Mouse (Mus musculus) liver, embryonic 12.5 days (tissue): ENCODE measurements around the gene Ntn1. TPM values are rescaled to one million over a fixed set of nuclear protein-coding genes. Genes with fewer than 3 reads are reported as not detected.

ENCODE experiments used
- ATAC-seq: fragments of 200-750 bp; cut with Nextera tagmentation; 2 replicates; pipeline ENCODE4 v1.8.0; 2017; ENCODE audit warnings: moderate number of reproducible peaks, mild to moderate bottlenecking, moderate library complexity
- H3K27ac ChIP-seq: fragments of 300-500 bp; sonication (generic); 2 replicates; pipeline ENCODE4 v1.5.1; 2016; ENCODE audit warnings: mild to moderate bottlenecking
- H3K27me3 ChIP-seq: fragments of 300-500 bp; sonication (generic); replicated peaks from 2 replicates; pipeline ENCODE4 v1.6.1; 2016; ENCODE audit warnings: mild to moderate bottlenecking, moderate library complexity
- H3K36me3 ChIP-seq: fragments of 300-500 bp; sonication (generic); 2 replicates; pipeline ENCODE4 v1.6.1; 2016; ENCODE audit warnings: mild to moderate bottlenecking, moderate library complexity
- H3K4me1 ChIP-seq: fragments of 300-500 bp; sonication (generic); 2 replicates; pipeline ENCODE4 v1.6.1; 2016
- H3K4me2 ChIP-seq: fragments of 300-500 bp; sonication (generic); 2 replicates; pipeline ENCODE4 v1.6.1; 2016; ENCODE audit warnings: mild to moderate bottlenecking, moderate library complexity
- H3K4me3 ChIP-seq: fragments of 300-500 bp; sonication (generic); 2 replicates; pipeline ENCODE4 v1.5.1; 2016; ENCODE audit warnings: mild to moderate bottlenecking, moderate library complexity
- H3K9ac ChIP-seq: fragments of 300-500 bp; sonication (generic); 2 replicates; pipeline ENCODE4 v1.6.1; 2016; ENCODE audit warnings: mild to moderate bottlenecking, moderate library complexity
- H3K9me3 ChIP-seq: fragments of 300-500 bp; sonication (generic); replicated peaks from 2 replicates; pipeline ENCODE4 v1.6.1; 2016; ENCODE audit warnings: mild to moderate bottlenecking, moderate library complexity
- WGBS: fragments of 180-500 bp; shearing (Covaris S2); methylation state at CpG from one replicate; pipeline ENCODE4 v1.1.7; 2016; ENCODE audit not compliant: insufficient replicate concordance; 5-methylcytosine and 5-hydroxymethylcytosine counted together
- polyA plus RNA-seq: library from polyadenylated mRNA; unstranded; fragments of >200 nt; fragmentation: Nextera tagmentation; extraction: Ambion mirVana; gene quantifications from 2 replicates; pipeline ENCODE4 v1.2.1, GENCODE M21; 2016

The Ntn1 gene
- polyA plus RNA-seq, 1 experiment from 2014 or later: 0.57 TPM

- 75% methylated on average over 5 of the region's 5 CpGs for WGBS
- Histone ChIP-seq H3K27ac (no peak overlapping the region), H3K4me1 (no peaks in the 10 kb centered on the region)
Measured at GRCm38 (mm10) chr11:68244992-68245261, 155.7 kb downstream of the Ntn1 start.

GRCm38 (mm10) chr11:68244254-68244991 lies 156.2 kb downstream of the Ntn1 start:
- Histone ChIP-seq H3K27me3 (0 out of 2 replicates have a peak, but pooled peaks cover 3% of the 10 kb centered on the region), H3K27ac (no peak overlapping the region), H3K4me1 (no peaks in the 10 kb centered on the region), H3K36me3 (no peaks in the 10 kb centered on the region), H3K4me2 (no peak overlapping the region), H3K9me3 (no peaks in the 10 kb centered on the region), H3K4me3 (no peak overlapping the region), H3K9ac (no peak overlapping the region)
- 64% methylated on average over 16 of the region's 16 CpGs for WGBS
- ATAC-seq: no peak

More at GRCm38 (mm10) chr11:68244992-68245261, 155.7 kb downstream of the Ntn1 start:
- Histone ChIP-seq H3K9ac (no peak overlapping the region), H3K36me3 (no peaks in the 10 kb centered on the region), H3K4me3 (no peak overlapping the region), H3K4me2 (no peak overlapping the region), H3K9me3 (no peaks in the 10 kb centered on the region), H3K27me3 (0 out of 2 replicates have a peak, but pooled peaks cover 3% of the 10 kb centered on the region)
- no peak for ATAC-seq

GRCm38 (mm10) chr11:68239756-68240155 lies 160.9 kb downstream of the Ntn1 start:
- Histone ChIP-seq H3K27ac (no peak overlapping the region), H3K36me3 (no peaks in the 10 kb centered on the region), H3K4me2 (no peak overlapping the region), H3K9ac (no peak overlapping the region), H3K4me1 (no peaks in the 10 kb centered on the region), H3K9me3 (no peaks in the 10 kb centered on the region), H3K4me3 (no peak overlapping the region), H3K27me3 (no peaks in the 10 kb centered on the region)
- ATAC-seq: no peak
- 41% methylated on average over 5 of the region's 5 CpGs for WGBS

- no peak overlapping the region for H3K27ac ChIP-seq
- H3K4me3 ChIP-seq: no peak overlapping the region
- no peak overlapping the region for H3K9ac ChIP-seq
- H3K9me3 ChIP-seq: no peaks in the 10 kb centered on the region
- WGBS: 65% methylated on average over 9 of the region's 9 CpGs
- no peak for ATAC-seq
- no peaks in the 10 kb centered on the region for H3K27me3 ChIP-seq
- no peak overlapping the region for H3K4me2 ChIP-seq
- H3K4me1 ChIP-seq: no peaks in the 10 kb centered on the region
- no peaks in the 10 kb centered on the region for H3K36me3 ChIP-seq
Measured at GRCm38 (mm10) chr11:68233469-68233965, 167.1 kb downstream of the Ntn1 start.

GRCm38 (mm10) chr11:68231558-68231957 lies 169.1 kb downstream of the Ntn1 start:
- WGBS: 80% methylated on average over 5 of the region's 5 CpGs
- no peak overlapping the region for H3K27ac ChIP-seq

GRCm38 (mm10) chr11:68228941-68229665 lies 171.5 kb downstream of the Ntn1 start:
- Histone ChIP-seq H3K4me1 (no peaks in the 10 kb centered on the region), H3K9me3 (no peaks in the 10 kb centered on the region), H3K27me3 (0 out of 2 replicates have a peak, but pooled peaks cover 3% of the 10 kb centered on the region), H3K4me2 (no peak overlapping the region), H3K36me3 (no peaks in the 10 kb centered on the region), H3K27ac (no peak overlapping the region), H3K4me3 (no peak overlapping the region), H3K9ac (no peak overlapping the region)
- ATAC-seq: no peak
- WGBS: 65% methylated on average over 18 of the region's 18 CpGs

More at GRCm38 (mm10) chr11:68231558-68231957, 169.1 kb downstream of the Ntn1 start:
- Histone ChIP-seq H3K9me3 (no peaks in the 10 kb centered on the region), H3K9ac (no peak overlapping the region), H3K27me3 (0 out of 2 replicates have a peak, but pooled peaks cover 3% of the 10 kb centered on the region), H3K4me2 (no peak overlapping the region), H3K36me3 (no peaks in the 10 kb centered on the region), H3K4me1 (no peaks in the 10 kb centered on the region), H3K4me3 (no peak overlapping the region)
- no peak for ATAC-seq

- H3K9ac ChIP-seq: no peak overlapping the region
- no peaks in the 10 kb centered on the region for H3K9me3 ChIP-seq
- no peak overlapping the region for H3K27ac ChIP-seq
- no peak overlapping the region for H3K4me2 ChIP-seq
- WGBS: 72% methylated on average over 6 of the region's 6 CpGs
- no peaks in the 10 kb centered on the region for H3K36me3 ChIP-seq
- H3K27me3 ChIP-seq: 0 out of 2 replicates have a peak, but pooled peaks cover 3% of the 10 kb centered on the region
- H3K4me3 ChIP-seq: no peak overlapping the region
- H3K4me1 ChIP-seq: no peaks in the 10 kb centered on the region
- ATAC-seq: no peak
Measured at GRCm38 (mm10) chr11:68227837-68228236, 172.8 kb downstream of the Ntn1 start.

GRCm38 (mm10) chr11:68226654-68227057 lies 174.0 kb downstream of the Ntn1 start:
- ATAC-seq: no peak
- Histone ChIP-seq H3K4me2 (no peak overlapping the region), H3K4me3 (no peak overlapping the region), H3K36me3 (no peaks in the 10 kb centered on the region), H3K4me1 (no peaks in the 10 kb centered on the region), H3K9ac (no peak overlapping the region), H3K27me3 (0 out of 2 replicates have a peak, but pooled peaks cover 3% of the 10 kb centered on the region), H3K9me3 (no peaks in the 10 kb centered on the region), H3K27ac (no peak overlapping the region)
- 69% methylated on average over 5 of the region's 5 CpGs for WGBS

- Histone ChIP-seq H3K36me3 (no peaks in the 10 kb centered on the region), H3K9ac (no peak overlapping the region), H3K4me1 (no peaks in the 10 kb centered on the region), H3K9me3 (no peaks in the 10 kb centered on the region), H3K27me3 (peaks cover 6% of the 10 kb centered on the region; the same call in 1 of the 2 replicates), H3K4me2 (no peak overlapping the region), H3K27ac (no peak overlapping the region), H3K4me3 (no peak overlapping the region)
- 37% methylated on average over 13 of the region's 13 CpGs for WGBS
- no peak for ATAC-seq
Measured at GRCm38 (mm10) chr11:68223143-68223542, 177.5 kb downstream of the Ntn1 start.

- H3K36me3 ChIP-seq: no peaks in the 10 kb centered on the region
- no peaks in the 10 kb centered on the region for H3K4me1 ChIP-seq
- no peak overlapping the region for H3K27ac ChIP-seq
- H3K4me2 ChIP-seq: no peak overlapping the region
- no peak overlapping the region for H3K4me3 ChIP-seq
- peaks cover 6% of the 10 kb centered on the region; the same call in 1 of the 2 replicates for H3K27me3 ChIP-seq
- no peak for ATAC-seq
- H3K9ac ChIP-seq: no peak overlapping the region
- 68% methylated on average over 7 of the region's 7 CpGs for WGBS
- H3K9me3 ChIP-seq: no peaks in the 10 kb centered on the region
Measured at GRCm38 (mm10) chr11:68222209-68222608, 178.4 kb downstream of the Ntn1 start.

- no peak overlapping the region for H3K4me2 ChIP-seq
- 57% methylated on average over 4 of the region's 4 CpGs for WGBS
- H3K27me3 ChIP-seq: peaks cover 6% of the 10 kb centered on the region; the same call in 1 of the 2 replicates
- H3K9me3 ChIP-seq: no peaks in the 10 kb centered on the region
- no peak for ATAC-seq
- no peak overlapping the region for H3K4me3 ChIP-seq
- no peaks in the 10 kb centered on the region for H3K36me3 ChIP-seq
- no peaks in the 10 kb centered on the region for H3K4me1 ChIP-seq
- H3K9ac ChIP-seq: no peak overlapping the region
- H3K27ac ChIP-seq: no peak overlapping the region
Measured at GRCm38 (mm10) chr11:68220733-68221132, 179.9 kb downstream of the Ntn1 start.

GRCm38 (mm10) chr11:68216041-68216440 lies 184.6 kb downstream of the Ntn1 start:
- Histone ChIP-seq H3K9me3 (no peaks in the 10 kb centered on the region), H3K9ac (no peak overlapping the region), H3K4me3 (no peak overlapping the region), H3K4me2 (no peak overlapping the region), H3K4me1 (peaks cover 4% of the 10 kb centered on the region; the same call in 1 of the 2 replicates), H3K27ac (no peak overlapping the region), H3K36me3 (no peaks in the 10 kb centered on the region), H3K27me3 (peaks cover 10% of the 10 kb centered on the region; the same call in 1 of the 2 replicates)
- no peak for ATAC-seq
- 83% methylated on average over 11 of the region's 11 CpGs for WGBS
